Mouse (Mus musculus) thymus, postnatal 0 days (tissue): ENCODE measurements at regions not wholly inside any gene's neighbourhood (a gene's known extent, or its start where the extent isn't known, plus 50 kb on each side); places are given as distances from the start of the nearest gene placed in this dataset.

ENCODE experiments used
- DNase-seq: peaks from one replicate; pipeline ENCODE4 v3.0.0-alpha.2; 2015; ENCODE audit warnings: low spot score

DNA sequence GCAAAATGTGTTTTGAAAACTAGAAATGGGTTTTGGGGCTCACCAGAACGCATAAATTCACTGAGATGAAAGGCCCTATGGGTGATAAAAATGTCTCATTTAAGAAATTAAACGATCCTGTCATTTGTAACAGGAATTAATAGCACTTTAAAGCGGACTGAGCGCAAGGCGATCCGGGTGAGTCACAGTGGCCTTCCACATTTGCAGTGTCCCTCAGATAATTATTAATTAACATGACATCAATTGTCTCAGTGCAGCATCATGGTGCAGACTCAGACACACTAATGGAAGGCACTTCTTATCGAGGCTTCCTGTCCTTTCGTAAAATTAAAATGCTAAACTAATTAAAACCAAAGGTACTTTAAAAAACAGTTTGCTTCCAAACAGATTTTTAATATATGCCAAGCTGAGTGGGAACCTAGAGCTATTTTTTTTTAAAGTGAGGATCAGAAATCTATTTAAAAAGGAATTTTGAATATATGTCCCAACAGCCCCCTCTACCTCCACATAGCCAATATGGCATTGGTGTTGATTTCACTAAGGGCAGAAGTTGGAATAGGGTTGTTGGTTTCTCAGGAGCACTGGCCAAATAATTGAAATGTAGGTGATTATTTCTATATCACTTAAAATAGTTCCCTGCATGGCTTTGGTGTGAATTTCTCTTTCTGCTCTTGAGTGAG lies 262.0 kb upstream of the Id2 start:
- no peak for DNase-seq

DNA sequence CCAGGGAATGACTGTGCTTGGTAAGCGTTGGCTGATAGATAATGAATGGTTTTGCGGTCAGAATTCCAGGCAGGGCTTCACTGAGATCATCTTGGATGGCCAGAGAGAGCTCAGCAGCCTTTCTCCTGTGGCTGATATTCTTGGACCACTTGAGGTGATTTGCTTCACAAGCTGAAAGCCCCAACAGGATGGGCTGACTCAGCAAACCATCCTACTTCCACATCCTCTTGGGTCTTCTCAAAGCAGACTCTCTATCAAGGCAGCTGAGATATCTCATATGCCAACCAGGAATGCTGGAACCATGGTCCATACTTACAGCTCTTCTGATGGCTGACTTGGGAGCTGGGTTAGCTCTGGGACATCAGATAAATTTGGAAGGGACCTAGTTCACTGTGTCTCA lies 259.8 kb upstream of the Id2 start:
- no peak for DNase-seq

DNA sequence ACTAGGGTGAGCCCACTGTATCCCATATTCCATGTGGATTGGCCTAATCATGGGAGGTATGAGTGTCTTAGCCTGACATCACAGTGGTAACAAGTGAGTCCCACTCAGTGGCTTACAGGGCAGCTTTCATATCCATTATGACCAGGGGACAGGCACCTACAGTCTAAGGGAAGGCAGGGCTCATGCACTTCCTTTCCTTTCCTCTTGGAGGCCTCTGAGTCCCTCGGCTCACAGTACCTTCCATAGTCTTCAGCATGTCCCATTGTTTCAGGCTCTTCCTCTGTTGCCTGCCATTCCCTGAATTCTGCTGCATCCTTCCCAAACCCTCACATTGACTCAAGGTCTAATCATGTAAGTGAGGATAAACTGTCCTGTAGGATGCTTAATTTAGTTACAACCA lies 258.3 kb upstream of the Id2 start:
- no peak for DNase-seq

DNA sequence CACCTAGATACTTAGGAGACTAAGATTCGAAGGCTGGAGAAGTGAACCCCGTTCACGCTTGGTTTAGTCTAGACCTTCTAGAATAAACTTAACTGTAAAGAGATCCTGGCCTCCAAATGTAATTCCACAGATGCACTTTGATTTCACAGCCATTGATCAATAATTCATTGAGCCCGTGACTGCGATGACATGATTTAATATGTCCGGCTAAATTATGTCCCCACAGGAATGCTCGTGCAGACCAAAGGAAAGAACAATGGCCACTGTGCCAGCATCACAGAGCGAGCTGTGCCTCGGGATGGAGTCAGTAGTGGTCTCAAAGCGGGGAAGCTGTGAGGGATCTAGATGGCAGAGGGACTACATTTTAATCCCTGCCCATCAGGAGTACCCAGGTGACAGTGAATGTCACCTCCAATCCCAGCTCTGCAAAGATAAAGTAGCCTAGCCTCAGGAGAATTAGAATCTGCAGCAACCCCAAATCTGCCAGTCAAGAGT lies 256.5 kb upstream of the Id2 start:
- no peak for DNase-seq

DNA sequence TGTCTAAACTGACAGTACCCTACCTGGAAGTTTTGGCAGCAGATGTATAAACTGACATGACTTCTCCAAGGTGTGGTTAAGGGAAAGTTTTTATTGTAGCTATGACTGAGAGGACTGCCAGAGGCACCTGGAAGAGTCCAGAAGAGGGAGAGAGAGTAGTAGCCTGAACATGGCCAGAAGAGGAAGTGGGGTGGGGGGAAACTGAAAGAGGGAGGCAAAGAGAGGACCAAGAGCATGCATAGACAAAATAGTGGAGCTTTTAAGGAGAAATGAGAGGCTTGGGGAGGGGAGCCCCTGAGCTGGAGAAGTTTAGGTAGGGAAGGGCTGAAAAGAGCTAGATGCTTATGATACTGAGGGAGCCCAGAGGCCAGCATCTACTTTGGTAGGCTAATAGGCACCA lies 255.2 kb upstream of the Id2 start:
- DNase-seq, result no peak

DNA sequence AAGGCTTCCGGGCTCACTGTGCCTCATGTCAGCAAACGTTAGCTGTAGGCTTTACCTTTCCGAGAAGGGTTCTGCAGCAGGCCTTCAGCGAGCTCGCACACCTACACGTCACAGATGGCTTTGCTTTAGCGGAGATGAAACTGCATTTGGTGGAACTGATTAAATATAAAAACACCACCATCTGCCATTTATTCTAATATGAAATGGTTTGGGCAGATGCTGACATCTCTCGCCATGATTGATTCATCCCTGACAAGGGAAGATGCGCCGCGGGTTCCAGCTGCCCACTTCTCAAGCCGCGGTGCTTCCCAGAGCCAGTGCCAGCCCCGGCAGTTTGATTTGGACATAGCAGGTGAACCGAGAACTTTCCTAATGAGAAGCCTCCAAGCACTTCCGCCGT lies 247.4 kb upstream of the Id2 start:
- DNase-seq, result no peak

DNA sequence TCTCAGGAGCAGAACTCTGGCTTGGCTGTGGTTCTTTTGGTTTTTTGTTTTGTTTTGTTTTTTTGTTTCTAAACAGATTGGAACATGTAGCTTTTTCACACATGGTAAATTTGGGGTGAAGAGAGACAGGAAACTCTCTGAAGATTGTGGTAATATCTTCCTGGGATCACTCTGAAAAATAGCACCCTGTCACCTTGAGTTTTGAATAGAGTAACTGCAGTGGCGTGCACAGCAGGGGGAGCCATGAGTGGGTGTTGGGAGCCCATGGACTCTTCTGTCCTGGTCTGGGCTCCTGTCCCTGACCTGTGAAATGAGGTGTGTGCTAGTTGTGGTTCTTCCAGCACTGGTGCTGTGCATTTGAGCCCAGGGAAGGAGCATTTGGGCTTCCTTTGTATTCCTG lies 241.8 kb upstream of the Id2 start:
- peak; percentile 29 for DNase-seq

DNA sequence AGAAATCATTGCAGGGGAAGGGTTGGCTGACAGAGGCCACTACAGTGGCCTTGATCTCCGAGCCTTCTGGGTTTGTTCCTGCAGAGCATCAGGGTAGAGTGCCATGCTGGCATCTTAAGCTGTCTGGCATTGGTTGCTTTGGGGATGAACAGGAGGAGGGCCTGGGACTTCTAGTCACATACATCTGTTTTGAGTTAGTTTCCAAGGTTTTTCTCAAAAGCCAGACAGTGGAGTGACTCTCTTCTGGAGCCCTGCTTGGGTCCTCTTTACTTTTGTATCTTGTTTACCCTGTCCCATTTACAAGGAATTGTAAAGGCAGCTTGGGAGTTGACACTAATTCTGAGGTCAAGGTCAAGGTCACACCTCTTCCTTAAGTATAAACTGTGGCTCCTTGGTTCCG lies 239.0 kb upstream of the Id2 start:
- DNase-seq, result no peak

DNA sequence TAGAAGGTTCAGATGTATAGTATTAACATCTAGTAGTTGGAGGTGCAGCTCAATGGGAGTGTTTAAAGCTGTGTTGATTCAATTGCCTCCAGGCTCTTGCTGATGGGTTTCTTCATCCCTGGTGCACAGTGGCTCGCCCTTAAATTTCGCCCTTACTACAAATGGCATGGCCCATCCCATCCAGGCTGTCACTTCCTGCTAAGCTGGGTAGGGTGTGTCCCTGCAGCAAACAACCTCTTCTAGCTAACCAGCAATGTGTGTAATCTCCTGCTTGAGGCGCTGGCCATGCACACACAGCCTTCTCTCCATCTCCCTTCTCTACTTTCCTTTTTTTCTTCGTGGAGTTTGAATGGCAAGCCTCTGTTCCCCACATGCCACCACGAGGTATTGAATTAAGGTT lies 238.1 kb upstream of the Id2 start:
- DNase-seq, result no peak

DNA sequence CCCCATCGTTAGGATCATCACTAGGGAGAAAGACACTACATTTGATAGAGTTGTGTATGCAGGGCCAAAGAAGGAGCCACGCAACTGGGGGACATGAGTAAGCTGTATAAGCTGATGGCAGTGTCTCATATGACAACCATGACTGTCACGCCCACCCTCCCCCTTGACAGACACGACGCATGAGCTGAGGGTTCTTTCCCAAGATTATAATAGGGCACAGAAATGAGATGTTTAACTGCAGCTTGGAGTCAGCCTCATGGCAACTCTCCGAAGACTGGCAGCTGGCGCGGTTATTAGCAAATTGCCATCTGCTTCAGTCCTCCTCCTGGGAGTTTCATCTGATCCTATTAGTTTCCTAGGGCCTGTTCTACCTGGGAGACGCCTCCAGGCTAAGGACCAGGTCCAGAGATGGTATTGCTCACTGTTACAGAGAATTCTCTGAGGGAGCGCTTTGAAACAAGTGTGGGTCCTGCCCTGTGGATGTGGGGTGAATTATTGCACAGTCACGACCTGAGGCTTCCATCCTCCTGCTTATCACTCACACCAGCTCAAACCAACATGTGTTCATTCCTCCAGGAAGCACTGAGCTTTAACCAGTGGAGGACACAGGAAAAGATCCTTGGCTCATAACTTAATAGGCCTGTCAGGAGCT lies 235.6 kb upstream of the Id2 start:
- DNase-seq, result no peak

DNA sequence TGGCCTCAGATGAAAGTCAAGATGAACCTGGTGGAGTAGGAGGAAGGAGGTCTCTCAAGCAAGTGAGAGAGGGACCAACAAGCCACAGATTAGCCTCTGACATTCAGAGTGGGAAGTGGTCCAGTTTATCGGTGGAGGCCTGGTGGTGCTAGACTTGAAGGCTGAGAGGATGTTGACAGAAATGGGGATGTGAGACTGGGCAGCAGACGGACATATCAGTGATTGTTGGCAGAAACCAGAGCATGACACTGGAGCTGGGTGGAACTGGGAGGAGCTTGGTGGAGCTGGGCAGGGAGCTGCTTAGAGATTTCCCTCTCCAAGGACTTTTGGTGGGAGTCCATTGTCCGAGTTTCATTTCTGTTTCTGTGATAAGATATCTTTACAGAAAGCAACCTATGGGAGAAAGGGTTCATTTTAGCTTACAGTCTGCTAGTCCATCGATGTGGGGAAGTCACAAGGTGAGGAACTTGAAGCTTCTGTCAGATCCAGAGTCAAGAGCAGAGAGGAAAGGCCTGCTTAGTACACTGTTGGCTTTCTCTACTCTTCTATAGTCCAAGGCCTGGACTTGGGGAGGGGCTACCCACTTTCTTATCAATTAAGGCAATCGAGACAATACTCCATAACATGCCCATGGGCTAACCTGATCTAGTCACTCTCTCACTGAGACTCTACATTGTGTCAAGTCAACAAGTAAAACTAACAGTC lies 233.2 kb upstream of the Id2 start:
- DNase-seq, result no peak

DNA sequence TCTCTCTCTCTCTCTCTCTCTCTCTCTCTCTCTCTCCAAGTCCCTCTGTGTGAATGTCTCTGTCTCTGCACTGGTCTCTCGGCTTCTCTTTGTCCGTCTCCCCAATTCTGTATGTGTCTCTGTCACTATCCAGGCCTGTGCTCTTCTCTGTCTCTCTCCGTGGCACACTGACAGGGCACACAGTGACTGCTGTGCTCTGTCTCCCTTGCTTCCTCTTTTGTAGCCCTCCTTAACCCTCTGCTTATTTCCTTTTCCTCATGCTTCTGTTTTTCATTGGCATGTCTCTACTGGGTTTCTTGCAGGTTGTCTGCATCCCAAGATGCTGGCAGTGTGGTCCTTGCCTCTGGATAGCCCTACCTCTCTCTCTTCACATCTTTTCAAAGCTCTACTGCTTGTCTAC lies 229.0 kb upstream of the Id2 start:
- no peak for DNase-seq

DNA sequence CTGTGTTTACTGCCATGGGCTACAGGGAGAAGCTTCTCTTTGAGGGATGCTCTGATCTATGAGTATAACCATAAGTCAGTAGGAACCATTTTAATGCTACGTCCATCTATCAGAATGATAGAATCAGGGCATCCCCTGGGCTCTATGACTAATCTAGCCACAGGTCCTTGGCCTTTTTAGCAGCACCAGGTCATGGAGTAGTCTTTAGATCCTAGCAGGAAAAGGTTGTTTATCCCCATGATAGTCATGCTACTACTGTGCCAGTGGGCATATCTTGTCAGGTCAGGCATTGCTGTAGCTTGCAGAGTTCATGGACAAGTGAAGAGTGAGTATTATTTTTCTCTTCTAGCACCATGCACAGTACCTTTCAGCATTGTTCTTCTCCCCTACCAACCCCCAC lies 226.2 kb upstream of the Id2 start:
- DNase-seq, result no peak

DNA sequence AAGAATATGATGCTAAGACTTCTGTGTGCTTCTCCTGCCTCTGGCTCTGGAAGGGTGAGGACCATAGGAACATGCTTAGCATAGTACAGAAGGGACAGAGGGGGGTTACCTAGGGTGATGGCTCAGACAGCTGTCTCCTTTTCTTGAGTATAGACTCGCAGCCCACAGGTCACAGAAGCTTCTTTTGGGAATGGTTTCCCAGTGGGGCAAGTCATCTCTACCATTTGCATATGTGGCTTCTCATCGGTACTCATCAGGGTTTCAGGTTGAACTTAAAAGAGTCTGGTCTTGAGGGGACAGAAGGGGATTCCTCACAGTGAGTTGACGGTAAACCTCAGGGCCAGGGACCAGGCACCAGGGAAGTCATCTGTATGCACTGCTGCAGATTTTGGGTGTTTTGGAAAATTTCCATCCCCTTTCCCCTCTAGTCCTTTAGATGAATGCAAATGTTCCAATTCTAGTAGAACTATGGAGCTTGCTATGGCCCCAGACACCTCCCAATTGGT lies 223.4 kb upstream of the Id2 start:
- no peak for DNase-seq

DNA sequence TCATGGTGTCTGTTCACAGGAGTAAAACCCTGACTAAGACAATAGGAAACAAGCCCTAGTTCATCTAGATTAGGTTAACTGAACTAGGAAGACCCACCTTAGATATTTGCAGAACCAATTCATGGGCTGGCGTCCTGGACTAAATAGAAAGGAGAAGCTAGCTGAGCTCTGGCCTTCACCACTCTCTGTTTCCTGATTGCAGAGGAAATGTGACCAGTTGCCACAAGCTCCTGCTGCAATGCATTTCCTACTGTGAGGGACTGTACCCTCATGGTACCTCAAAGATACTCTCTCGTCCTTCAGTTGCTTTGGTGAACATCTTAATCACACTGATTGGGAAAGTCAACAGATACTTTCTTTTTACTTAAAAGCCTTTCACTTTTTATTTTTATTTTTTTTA lies 222.9 kb upstream of the Id2 start:
- no peak for DNase-seq

DNA sequence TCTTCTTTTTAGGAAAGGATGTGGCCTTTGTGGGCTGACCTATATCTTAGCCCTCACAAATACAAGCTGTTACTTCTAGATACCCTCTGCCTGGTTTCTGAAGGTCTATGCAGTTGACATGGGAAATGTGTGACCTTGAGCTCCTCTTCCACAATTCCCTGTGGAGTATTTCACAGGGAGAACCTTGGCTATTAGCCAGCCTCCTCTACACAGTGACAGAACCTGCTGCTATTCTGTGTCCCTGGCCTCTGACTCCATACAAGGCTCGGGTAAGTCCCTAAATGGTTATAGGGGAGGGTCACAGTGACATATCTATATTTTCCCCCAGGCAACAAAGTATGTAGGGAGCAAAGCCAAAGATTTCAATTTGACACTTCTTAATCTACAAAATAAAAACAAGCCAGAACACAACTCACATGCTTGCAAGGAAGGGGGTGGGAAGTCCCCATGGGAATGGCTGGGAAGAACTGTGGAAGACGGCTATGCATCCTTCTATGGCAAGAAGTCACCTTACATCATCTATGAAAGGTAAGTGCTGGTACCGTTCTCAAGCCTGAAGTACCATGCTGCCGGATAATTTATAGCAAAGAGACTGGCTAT lies 221.2 kb upstream of the Id2 start:
- no peak for DNase-seq

DNA sequence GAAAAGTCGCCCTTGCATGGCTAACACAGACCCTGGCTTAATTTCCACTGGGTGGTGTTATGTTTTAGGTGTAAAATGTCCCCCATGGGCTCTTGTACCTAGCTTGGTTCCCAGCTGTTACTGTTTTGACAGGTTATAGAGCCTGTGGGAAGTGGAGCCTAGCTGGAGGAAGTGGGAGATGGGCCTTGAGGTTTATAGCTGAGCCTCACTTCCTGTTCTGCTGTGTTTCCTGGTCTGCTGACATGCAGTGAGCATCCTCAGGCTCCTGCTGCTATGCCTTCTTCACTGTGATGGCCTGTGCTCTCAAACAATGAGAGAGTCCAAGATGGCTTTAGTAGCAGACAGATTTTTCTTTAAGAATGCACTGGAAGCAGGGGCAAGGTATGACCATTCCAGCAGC lies 219.0 kb upstream of the Id2 start:
- peak; percentile 68 for DNase-seq

DNA sequence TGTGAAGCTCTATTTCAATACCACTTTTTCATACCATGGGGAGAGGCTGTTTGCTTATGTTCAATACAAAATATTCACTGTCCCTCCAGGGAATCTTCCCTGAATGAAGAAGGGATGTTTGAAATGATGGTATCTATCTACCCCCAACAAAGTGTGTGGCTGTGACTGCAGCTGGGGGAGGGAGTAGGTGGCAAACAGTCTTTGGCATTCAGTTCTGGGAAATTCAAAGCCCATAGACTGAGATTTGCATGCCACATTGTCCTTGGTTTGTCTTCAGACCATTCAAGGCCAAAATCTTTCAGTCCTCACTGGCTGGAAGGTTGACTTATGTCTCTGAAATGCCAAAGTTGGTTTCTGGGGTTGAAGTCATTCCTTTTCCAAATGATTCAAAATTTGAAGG lies 216.3 kb upstream of the Id2 start:
- DNase-seq, result no peak

DNA sequence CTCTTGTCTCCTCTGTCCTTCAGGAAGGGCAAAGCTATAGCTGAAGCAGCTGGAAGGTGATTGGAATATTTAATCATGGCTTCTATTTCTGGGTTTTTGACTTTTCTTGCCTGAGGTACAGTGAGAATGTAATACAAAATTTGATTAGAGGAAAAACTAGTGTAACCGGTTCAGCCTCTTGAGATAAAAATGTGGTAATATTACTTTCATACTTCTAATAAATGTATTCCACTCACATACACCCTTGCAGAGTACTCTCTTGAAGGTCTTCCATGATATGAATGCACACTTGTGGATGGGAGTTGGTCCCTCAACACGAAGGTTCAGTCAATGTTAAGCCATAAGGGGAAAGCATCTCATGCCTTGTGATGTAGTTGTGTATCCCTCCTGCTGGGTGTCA lies 215.4 kb upstream of the Id2 start:
- DNase-seq, result no peak

DNA sequence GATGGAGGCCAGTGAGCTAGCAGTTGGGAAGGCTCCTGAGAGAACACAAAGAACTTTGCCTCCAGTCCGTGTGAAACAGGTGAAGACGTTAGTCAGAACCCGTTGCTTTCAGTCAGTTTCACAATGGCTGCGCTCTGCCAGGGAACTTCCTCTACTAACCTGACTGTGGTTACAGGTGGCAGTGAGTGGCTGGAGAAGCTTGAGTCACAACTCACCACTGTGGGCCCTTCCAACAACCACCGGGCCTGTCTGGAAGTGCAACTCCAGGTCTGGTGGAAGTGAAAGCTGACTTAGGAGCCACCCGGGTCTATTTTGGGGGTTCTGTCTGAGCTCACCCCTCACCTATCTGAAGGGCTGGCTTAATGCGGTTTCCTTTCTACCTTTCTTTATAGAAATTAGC lies 214.8 kb upstream of the Id2 start:
- DNase-seq, result peak; percentile 55

DNA sequence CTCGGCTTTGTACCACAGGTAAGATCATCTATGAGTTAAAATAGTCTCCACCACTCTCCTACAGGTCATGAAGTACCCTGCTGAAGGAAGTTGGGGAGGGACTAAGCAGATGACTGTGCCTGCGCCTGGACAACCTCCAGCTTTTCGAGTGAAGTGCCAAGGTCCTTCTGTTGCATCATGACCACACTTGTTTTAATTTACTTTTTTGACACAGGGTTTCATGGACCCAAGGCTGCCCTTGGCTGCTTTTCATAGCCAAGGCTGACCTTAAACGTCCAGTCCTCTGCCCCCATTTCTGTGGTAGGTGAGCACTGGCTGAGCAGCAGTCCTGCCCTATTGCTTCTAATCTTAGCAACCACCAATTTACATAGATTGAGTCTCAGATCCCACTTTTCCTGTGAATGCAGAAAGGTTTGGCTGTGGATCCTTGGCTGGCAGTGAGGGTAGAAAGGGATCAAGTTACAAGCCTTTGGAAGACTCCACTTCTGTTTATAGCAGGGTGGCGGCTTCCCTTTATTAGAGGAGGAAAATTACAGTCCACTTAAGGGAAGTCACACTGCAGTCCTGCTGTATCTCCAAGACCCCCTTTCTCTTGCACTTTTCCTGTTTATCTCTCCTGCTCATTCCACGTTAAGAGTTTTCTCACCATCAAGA lies 213.5 kb upstream of the Id2 start:
- no peak for DNase-seq

DNA sequence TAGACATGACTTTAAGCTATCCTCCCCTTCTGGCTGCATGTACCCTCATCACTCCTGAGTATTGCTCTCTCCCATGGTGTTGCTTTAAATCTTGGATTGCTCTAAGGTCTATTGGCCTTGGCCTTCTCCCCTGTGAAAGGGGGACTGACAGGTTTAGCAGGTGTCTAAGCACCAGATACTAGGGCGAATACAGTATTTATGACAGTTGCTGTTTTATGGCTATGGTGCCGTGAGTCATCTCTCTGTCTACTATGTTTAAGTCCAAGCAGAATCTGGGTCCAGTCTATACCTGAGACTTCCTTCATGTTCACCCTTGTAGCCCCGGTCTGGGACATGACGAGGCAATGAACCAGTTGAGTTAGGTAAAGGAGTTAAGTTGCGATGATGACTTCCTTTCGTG lies 212.3 kb upstream of the Id2 start:
- no peak for DNase-seq
